Mouse (Mus musculus) liver, adult 2 months (tissue): ENCODE measurements around the gene Dock3. TPM values are rescaled to one million over a fixed set of nuclear protein-coding genes. Genes with fewer than 3 reads are reported as not detected.

Source experiments
- DNase-seq: peaks from one replicate; pipeline ENCODE4 v3.0.0-alpha.2; 2011; ENCODE audit warnings: low read depth, low spot score; ENCODE audit errors: extremely low read depth
- H3K27ac ChIP-seq: fragments of 200-500 bp; replicated peaks from 2 replicates; pipeline ENCODE4 v1.5.1; 2012; ENCODE audit warnings: low read depth, mild to moderate bottlenecking, control low read depth, inconsistent platforms, low read length; ENCODE audit not compliant: insufficient read depth
- H3K27me3 ChIP-seq: fragments of 200-500 bp; 2 replicates; pipeline ENCODE4 v1.6.1; 2012; ENCODE audit warnings: mild to moderate bottlenecking, moderate library complexity, low read length, inconsistent platforms; ENCODE audit not compliant: control insufficient read depth, insufficient read depth
- H3K36me3 ChIP-seq: fragments of 200-500 bp; 2 replicates; pipeline ENCODE4 v1.6.1; 2012; ENCODE audit warnings: low read length, inconsistent platforms; ENCODE audit not compliant: control insufficient read depth, insufficient read depth
- H3K4me1 ChIP-seq: fragments of 200-500 bp; 2 replicates; pipeline ENCODE4 v1.6.1; 2011; ENCODE audit warnings: low read length; ENCODE audit not compliant: control insufficient read depth, insufficient read depth
- H3K4me3 ChIP-seq: fragments of 200-500 bp; 2 replicates; pipeline ENCODE4 v1.5.1; 2011; ENCODE audit warnings: low read depth, mild to moderate bottlenecking, control low read depth, low read length, moderate library complexity; ENCODE audit not compliant: insufficient read depth
- H3K79me2 ChIP-seq: fragments of 200-500 bp; 2 replicates; pipeline ENCODE4 v1.6.1; 2012; ENCODE audit warnings: inconsistent platforms, mild to moderate bottlenecking, low read length, moderate library complexity; ENCODE audit not compliant: control insufficient read depth, insufficient read depth
- H3K9ac ChIP-seq: fragments of 200-500 bp; 2 replicates; pipeline ENCODE4 v1.6.1; 2012; ENCODE audit warnings: low read depth, mild to moderate bottlenecking, control low read depth, inconsistent platforms, low read length
- CTCF ChIP-seq: fragments of 200-500 bp; IDR thresholded peaks from 2 replicates; pipeline ENCODE4 v1.5.1; 2011; ENCODE audit warnings: low read depth, low read length, control low read depth
- POLR2A ChIP-seq: fragments of 200-500 bp; IDR thresholded peaks from 2 replicates; pipeline ENCODE4 v1.6.1; 2011; ENCODE audit warnings: low read length, control low read depth; ENCODE audit not compliant: insufficient read depth; ENCODE audit errors: extremely low read depth
- WGBS: fragments of 180-500 bp; shearing (Covaris S2); methylation state at CpG from one replicate; pipeline ENCODE4 v1.1.7; 2018; 5-methylcytosine and 5-hydroxymethylcytosine counted together
- polyA plus RNA-seq: library from polyadenylated mRNA; depleted of rRNA; stranded (reverse); fragments of >200 nt; gene quantifications from 2 replicates; pipeline ENCODE4 v1.2.3, GENCODE M21; 2012
- total RNA-seq: library from RNA; depleted of rRNA; stranded (reverse); fragments of >200 nt; gene quantifications from 2 replicates; pipeline ENCODE4 v1.2.3, GENCODE M21; 2014

Gene Dock3
- total and polyA plus RNA-seq, 2 experiments: not detected

DNA sequence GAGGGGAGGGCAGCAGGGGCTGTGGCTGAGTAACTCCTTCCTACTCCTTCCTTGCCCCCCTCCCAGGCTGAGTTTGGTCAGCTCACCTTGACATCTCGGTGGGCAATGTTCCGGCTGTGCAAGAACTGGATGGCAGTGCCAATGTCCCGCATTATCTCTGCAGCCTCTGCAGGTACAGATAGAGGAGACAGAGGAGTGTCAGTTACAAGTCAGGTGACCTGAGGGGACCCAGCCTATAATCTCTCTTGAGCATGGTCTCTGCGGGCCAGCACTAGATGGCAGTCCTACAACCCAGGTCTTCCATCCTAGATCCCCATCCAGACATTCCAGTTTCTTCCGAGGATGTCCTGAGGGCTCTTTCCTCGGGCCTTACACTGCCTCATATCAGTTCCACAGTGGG, 30.1 kb upstream of the Dock3 start:
- H3K9ac ChIP-seq: no peak overlapping the region
- H3K4me1 ChIP-seq: no peaks in the 10 kb centered on the region
- H3K4me3 ChIP-seq: no peak overlapping the region
- H3K79me2 ChIP-seq: no peaks in the 10 kb centered on the region
- no peaks in the 10 kb centered on the region for H3K27me3 ChIP-seq
- no peaks in the 10 kb centered on the region for H3K36me3 ChIP-seq
- WGBS: 84% methylated on average over 6 of the region's 6 CpGs
- no peak for TF ChIP-seq POLR2A
- TF ChIP-seq CTCF: no peak
- no peak for DNase-seq
- no peak overlapping the region for H3K27ac ChIP-seq

DNA sequence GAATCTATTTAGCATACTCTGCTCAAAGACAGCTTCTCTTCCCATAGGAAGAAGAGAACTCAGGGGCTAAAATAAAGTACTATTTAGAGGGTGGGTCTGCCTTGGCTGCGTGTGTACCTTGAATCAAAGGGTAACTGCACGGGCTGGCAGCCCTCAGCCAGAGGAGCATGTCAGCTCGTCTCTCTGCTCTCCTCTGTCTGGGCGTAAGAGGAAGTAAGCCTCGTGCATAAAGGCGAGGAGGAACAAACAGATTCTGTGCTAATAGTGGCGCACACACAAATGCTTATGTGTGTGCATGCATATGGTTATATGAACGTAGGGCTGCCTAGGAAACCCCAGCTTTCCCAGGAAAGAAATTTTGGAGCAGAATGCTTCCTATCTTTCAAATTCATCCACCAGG, 29.1 kb upstream of the Dock3 start:
- 77% methylated on average over 8 of the region's 8 CpGs for WGBS
- H3K36me3 ChIP-seq: no peaks in the 10 kb centered on the region

DNA sequence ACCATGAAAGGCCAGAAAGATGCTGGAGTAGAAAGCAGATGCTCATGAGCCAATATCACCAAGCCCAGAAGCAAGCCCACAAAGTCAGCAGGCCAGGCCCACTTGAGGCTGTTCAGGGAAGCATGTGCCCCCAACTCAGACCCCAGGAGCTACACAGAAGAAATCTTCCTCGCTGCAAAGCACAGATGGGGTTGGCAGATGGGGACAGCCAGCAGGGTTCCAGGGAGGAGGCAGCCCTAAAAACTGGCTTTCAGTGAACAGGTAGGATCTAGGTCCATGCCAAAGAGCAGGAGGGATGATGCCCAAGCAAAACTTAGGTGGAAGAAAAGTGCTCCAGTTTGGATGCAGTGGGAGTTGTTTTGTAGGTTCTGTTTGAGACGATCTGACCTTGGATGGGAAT, 28.7 kb upstream of the Dock3 start:
- H3K27ac ChIP-seq: no peak overlapping the region
- no peak overlapping the region for H3K4me3 ChIP-seq
- no peaks in the 10 kb centered on the region for H3K79me2 ChIP-seq
- no peak overlapping the region for H3K9ac ChIP-seq
- H3K27me3 ChIP-seq: no peaks in the 10 kb centered on the region
- DNase-seq: no peak
- 72% methylated on average over 2 of the region's 2 CpGs for WGBS
- no peaks in the 10 kb centered on the region for H3K36me3 ChIP-seq
- TF ChIP-seq CTCF (no peak), POLR2A (no peak)
- no peaks in the 10 kb centered on the region for H3K4me1 ChIP-seq

More for the DNA sequence above, 29.1 kb upstream of the Dock3 start:
- Histone ChIP-seq H3K79me2 (no peaks in the 10 kb centered on the region), H3K27ac (no peak overlapping the region), H3K9ac (no peak overlapping the region), H3K4me3 (no peak overlapping the region), H3K27me3 (no peaks in the 10 kb centered on the region), H3K4me1 (no peaks in the 10 kb centered on the region)
- TF ChIP-seq CTCF: no peak
- no peak for TF ChIP-seq POLR2A
- DNase-seq: no peak

DNA sequence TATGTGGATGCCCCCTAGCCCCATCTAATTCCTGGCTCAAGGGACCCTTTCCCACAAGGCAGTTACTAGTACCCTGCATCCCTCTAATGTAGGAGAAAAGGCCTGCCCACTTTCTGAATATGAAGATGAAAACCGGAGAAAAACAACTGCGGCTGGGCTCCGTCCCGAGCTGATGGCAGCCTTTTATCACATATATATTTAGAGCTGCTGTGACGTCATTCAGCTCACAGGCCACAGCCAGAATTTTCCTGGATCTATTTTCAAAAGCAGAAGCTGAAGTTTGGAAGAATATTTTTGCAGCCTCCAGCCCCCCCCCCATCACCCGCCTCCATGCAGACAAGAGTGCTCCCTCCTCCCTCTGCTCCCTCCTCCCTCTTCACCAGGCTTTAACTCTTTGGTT, 27.9 kb upstream of the Dock3 start:
- Histone ChIP-seq H3K27me3 (no peaks in the 10 kb centered on the region), H3K27ac (no peak overlapping the region), H3K79me2 (no peaks in the 10 kb centered on the region), H3K9ac (no peak overlapping the region), H3K36me3 (no peaks in the 10 kb centered on the region), H3K4me1 (no peaks in the 10 kb centered on the region), H3K4me3 (no peak overlapping the region)
- TF ChIP-seq POLR2A: no peak
- TF ChIP-seq CTCF: no peak
- no peak for DNase-seq
- WGBS: 82% methylated on average over 6 of the region's 6 CpGs

DNA sequence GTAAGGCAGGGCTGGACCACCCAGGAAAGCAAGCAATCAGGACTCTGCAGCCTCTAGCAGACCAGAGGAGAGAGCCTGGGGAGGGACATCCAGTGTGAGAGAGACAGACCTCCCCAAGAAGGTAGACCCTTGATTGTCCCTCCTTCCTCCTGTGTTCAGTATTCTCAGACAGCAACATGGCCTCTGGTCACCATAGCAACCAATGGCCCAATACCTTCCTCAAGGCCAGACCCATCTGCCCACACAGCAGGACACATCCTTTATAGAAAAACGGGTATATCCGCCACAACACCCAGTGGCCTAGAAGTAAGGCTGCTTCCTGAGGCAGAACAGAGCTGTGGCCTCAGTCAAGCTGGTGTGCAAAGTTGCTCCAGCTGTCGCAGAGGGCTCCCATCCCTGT, 23.9 kb upstream of the Dock3 start:
- no peak overlapping the region for H3K4me3 ChIP-seq
- H3K36me3 ChIP-seq: no peaks in the 10 kb centered on the region
- no peaks in the 10 kb centered on the region for H3K4me1 ChIP-seq
- DNase-seq: no peak
- no peak overlapping the region for H3K27ac ChIP-seq
- no peaks in the 10 kb centered on the region for H3K27me3 ChIP-seq
- TF ChIP-seq CTCF: no peak
- TF ChIP-seq POLR2A: no peak
- WGBS: 79% methylated on average over 3 of the region's 3 CpGs
- H3K79me2 ChIP-seq: no peaks in the 10 kb centered on the region
- H3K9ac ChIP-seq: no peak overlapping the region

DNA sequence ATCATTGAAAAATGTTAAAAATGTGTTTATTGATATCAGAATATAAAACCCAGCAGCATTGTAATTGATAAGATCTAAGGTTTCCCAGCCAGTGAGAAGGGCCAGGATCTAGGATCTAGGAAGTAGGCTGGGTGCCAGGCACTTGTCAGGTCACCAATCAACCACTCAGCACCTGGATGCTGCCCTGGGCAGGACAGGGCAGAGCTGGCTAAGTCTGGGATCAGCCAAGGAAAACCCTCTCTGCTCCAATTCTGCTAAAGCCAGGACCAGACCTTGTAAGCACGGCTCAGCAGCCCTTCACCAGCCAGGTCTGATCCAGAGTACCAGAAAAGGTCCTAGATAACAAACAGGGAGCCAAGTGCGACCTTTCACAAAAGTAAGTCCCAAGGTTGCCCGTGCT, 23.2 kb upstream of the Dock3 start:
- H3K4me3 ChIP-seq: no peak overlapping the region
- H3K9ac ChIP-seq: no peak overlapping the region
- no peaks in the 10 kb centered on the region for H3K4me1 ChIP-seq
- H3K79me2 ChIP-seq: no peaks in the 10 kb centered on the region
- H3K27ac ChIP-seq: no peak overlapping the region
- H3K36me3 ChIP-seq: no peaks in the 10 kb centered on the region
- WGBS: 85% methylated on average over 3 of the region's 3 CpGs
- no peaks in the 10 kb centered on the region for H3K27me3 ChIP-seq
- TF ChIP-seq CTCF: no peak
- no peak for TF ChIP-seq POLR2A
- DNase-seq: no peak
